18 mouse cellular contexts compared by ENCODE assay signal in the genomic region with DNA sequence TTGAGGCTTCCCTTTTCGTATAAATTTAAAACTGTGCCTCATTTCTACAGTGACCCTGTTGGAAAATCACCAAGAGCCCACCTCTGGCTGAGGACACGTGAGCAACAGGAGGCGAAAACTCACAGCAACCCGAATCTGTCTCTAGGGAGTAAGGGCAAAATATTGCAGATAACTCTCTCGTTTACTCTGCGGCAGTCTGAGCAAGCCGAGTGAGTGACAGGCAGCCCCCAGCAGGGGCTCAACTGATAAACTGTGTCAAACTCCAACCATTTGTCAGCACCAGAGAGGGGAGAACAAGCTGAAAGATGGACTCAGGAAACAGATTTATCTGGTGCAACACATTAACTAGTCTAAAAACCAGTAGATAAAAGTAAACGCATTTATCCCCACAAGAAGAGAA.
A peak's percentile ranks its signal among the peaks of the same experiment; 100 is the strongest.
DNase-seq lines count a peak whose midpoint lies in the region; ATAC-seq and TF ChIP-seq lines count a peak whose summit lies in the region.
"Had no signal": no experiment of that assay in that cellular context is flagged by ENCODE, and none has a peak within 500 bp of the region (broad histone marks: within the 10 kb centered on the region; RNA-seq: fewer than 3 reads in every experiment).

No protein-coding gene starts in this region.

- H3K79me2 ChIP-seq in MEL (ENCODE audit: control insufficient read depth, insufficient read depth, low read length, poor library complexity): no peaks in the 10 kb centered on the region

- peaks cover 13% of the 10 kb centered on the region for H3K4me1 ChIP-seq in heart, embryonic 10.5 days
- H3K4me1 ChIP-seq in liver, embryonic 11.5 days (replicated peaks; ENCODE audit: control insufficient read depth, insufficient read depth, low read length): peaks cover 21% of the 10 kb centered on the region
- H3K4me1 ChIP-seq in liver, postnatal 0 days (ENCODE audit: insufficient read depth): 0 out of 2 replicates have a peak, but pooled peaks cover 2% of the 10 kb centered on the region
- peaks cover 0 to 22% of the 10 kb centered on the region in 2 experiments; a peak in 2 of 4 replicates for H3K4me1 ChIP-seq in MEL (ENCODE audit: control insufficient read depth in 1 of 2, insufficient read depth in 2 of 2, low read length in 2 of 2)
- H3K4me1 ChIP-seq in limb, embryonic 13.5 days: peaks cover 12% of the 10 kb centered on the region; the same call in 1 of the 2 replicates
- H3K4me1 ChIP-seq: neural tube, embryonic 13.5 days had no signal

- peak; percentile 75 for ATAC-seq in liver, embryonic 11.5 days (replicated peaks; ENCODE audit: low FRiP score)
- ATAC-seq in liver, postnatal 0 days: no peak
- ATAC-seq in limb, embryonic 13.5 days (ENCODE audit: low FRiP score, low read depth): no peak
- ATAC-seq: forebrain, embryonic 16.5 days; hindbrain, postnatal 0 days had no signal

- peak overlapping the region; percentile 47 for H3K4me3 ChIP-seq in heart, embryonic 10.5 days
- H3K4me3 ChIP-seq in liver, embryonic 11.5 days (ENCODE audit: low read depth, low read length): 0 out of 2 replicates have a peak overlapping the region, but pooled peaks have one; percentile 1
- H3K4me3 ChIP-seq in liver, postnatal 0 days (ENCODE audit: low read depth, low read length): no peak overlapping the region
- H3K4me3 ChIP-seq in MEL (ENCODE audit: control insufficient read depth in 1 of 2, insufficient read depth in 1 of 2, low read depth in 2 of 2, low read length in 2 of 2): peak overlapping the region in 1 of 2 experiments; percentile 16; a peak in 2 of 4 replicates
- H3K4me3 ChIP-seq in limb, embryonic 13.5 days: no peak overlapping the region; the same call in 1 of the 2 replicates
- H3K4me3 ChIP-seq: neural tube, embryonic 13.5 days had no signal

- intact Hi-C loops in heart, postnatal 14 days (cut with DNase I): no loop called here

- TF ChIP-seq EP300 in liver, postnatal 0 days (IDR thresholded peaks at IDR 0.05; ENCODE audit: low read depth): no peak
- peak; percentile 63 to 81 for TF ChIP-seq EP300 in MEL (IDR thresholded peaks at IDR 0.05; ENCODE audit: low read depth in 1 of 2, low read length in 2 of 2)

- TF ChIP-seq CTCF in liver, postnatal 0 days (IDR thresholded peaks at IDR 0.05; ENCODE audit: low read depth): no peak
- no peak for TF ChIP-seq CTCF in MEL (IDR thresholded peaks at IDR 0.05 in 2 of 3, conservative IDR thresholded peaks at IDR 0.05 in 1 of 3; ENCODE audit: control insufficient read depth in 1 of 3, insufficient read depth in 1 of 3, low read depth in 2 of 3, low read length in 3 of 3, poor library complexity in 1 of 3, severe bottlenecking in 1 of 3)

- H3K9me3 ChIP-seq in heart, embryonic 10.5 days: no peaks in the 10 kb centered on the region
- H3K9me3 ChIP-seq in liver, embryonic 11.5 days (ENCODE audit: control insufficient read depth, low read length): no peaks in the 10 kb centered on the region
- H3K9me3 ChIP-seq in liver, postnatal 0 days (ENCODE audit: low read length): no peaks in the 10 kb centered on the region
- H3K9me3 ChIP-seq in MEL (replicated peaks; ENCODE audit: insufficient read depth, low read length): no peaks in the 10 kb centered on the region
- H3K9me3 ChIP-seq in limb, embryonic 13.5 days: no peaks in the 10 kb centered on the region
- H3K9me3 ChIP-seq: neural tube, embryonic 13.5 days had no signal

- no peak for TF ChIP-seq RAD21 in MEL (IDR thresholded peaks at IDR 0.05; ENCODE audit: low read depth, low read length)

- no peaks in the 10 kb centered on the region for H3K36me3 ChIP-seq in heart, embryonic 10.5 days
- H3K36me3 ChIP-seq in liver, embryonic 11.5 days (ENCODE audit: control insufficient read depth, insufficient read depth, low read length): no peaks in the 10 kb centered on the region
- no peaks in the 10 kb centered on the region for H3K36me3 ChIP-seq in liver, postnatal 0 days (replicated peaks; ENCODE audit: insufficient read depth, low read length)
- peaks cover 0 to 17% of the 10 kb centered on the region in 2 experiments; a peak in 2 of 4 replicates for H3K36me3 ChIP-seq in MEL (ENCODE audit: control insufficient read depth in 1 of 2, insufficient read depth in 2 of 2, low read length in 2 of 2)
- H3K36me3 ChIP-seq in limb, embryonic 13.5 days: no peaks in the 10 kb centered on the region
- H3K36me3 ChIP-seq: neural tube, embryonic 13.5 days had no signal

- no peak for TF ChIP-seq POLR2A in MEL (IDR thresholded peaks at IDR 0.05; ENCODE audit: control insufficient read depth in 1 of 2, insufficient read depth in 1 of 2, low read depth in 1 of 2, low read length in 2 of 2, poor library complexity in 1 of 2)

- H3K27ac ChIP-seq in heart, embryonic 10.5 days: no peak overlapping the region
- no peak overlapping the region for H3K27ac ChIP-seq in liver, embryonic 11.5 days (ENCODE audit: low read depth, low read length)
- H3K27ac ChIP-seq in liver, postnatal 0 days (ENCODE audit: low read depth): no peak overlapping the region
- peak overlapping the region; percentile 1; the same call in 1 of the 2 replicates for H3K27ac ChIP-seq in MEL (ENCODE audit: control insufficient read depth, low read depth, low read length)
- H3K27ac ChIP-seq in limb, embryonic 13.5 days: no peak overlapping the region
- H3K27ac ChIP-seq: hindbrain, postnatal 0 days; neural tube, embryonic 13.5 days had no signal

- H3K4me2 ChIP-seq in liver, embryonic 11.5 days: peak overlapping the region; percentile 43
- no peak overlapping the region for H3K4me2 ChIP-seq in liver, postnatal 0 days (ENCODE audit: low read depth, low read length)
- peak overlapping the region; percentile 22; the same call in 1 of the 2 replicates for H3K4me2 ChIP-seq in limb, embryonic 13.5 days (replicated peaks)
- H3K4me2 ChIP-seq: neural tube, embryonic 13.5 days had no signal

- 6% methylated on average over 8 of the region's 8 CpGs for WGBS in heart, embryonic 10.5 days
- 3% methylated on average over 8 of the region's 8 CpGs for WGBS in liver, embryonic 11.5 days
- 10% methylated on average over 8 of the region's 8 CpGs for WGBS in liver, postnatal 0 days (ENCODE audit: insufficient replicate concordance)
- 23% methylated on average over 8 of the region's 8 CpGs for WGBS in limb, embryonic 13.5 days

- peaks cover 85% of the 10 kb centered on the region for H3K27me3 ChIP-seq in heart, embryonic 10.5 days (ENCODE audit: insufficient read depth, poor library complexity, severe bottlenecking)
- peaks cover 40% of the 10 kb centered on the region for H3K27me3 ChIP-seq in liver, embryonic 11.5 days (replicated peaks; ENCODE audit: control insufficient read depth, insufficient read depth, low read length)
- peaks cover 21% of the 10 kb centered on the region; the same call in 1 of the 2 replicates for H3K27me3 ChIP-seq in liver, postnatal 0 days (ENCODE audit: insufficient read depth, low read length)
- H3K27me3 ChIP-seq in MEL (ENCODE audit: control insufficient read depth in 1 of 2, insufficient read depth in 2 of 2, low read length in 2 of 2): peaks cover 0 to 1% of the 10 kb centered on the region in 2 experiments; a peak in 1 of 4 replicates
- H3K27me3 ChIP-seq in limb, embryonic 13.5 days: peaks cover 47% of the 10 kb centered on the region

- peak; percentile 71 for DNase-seq in heart, embryonic 10.5 days (ENCODE audit: low spot score)
- no peak for DNase-seq in heart, postnatal 14 days
- no peak for DNase-seq in liver, embryonic 11.5 days (ENCODE audit: low spot score)
- DNase-seq in liver, postnatal 0 days: no peak
- DNase-seq in MEL (ENCODE audit: low read depth, low spot score): peak; percentile 72
- no peak for DNase-seq in thymus, postnatal 36 days
- DNase-seq in ovary, adult 18-20 months (ENCODE audit: low spot score): no peak
- DNase-seq: B cell, adult 2 months; cerebellum, adult 11 months; kidney, adult 18-20 months; kidney, postnatal 14 days; layer of hippocampus, adult 9-11 months; lung, adult 18-20 months; thymus, adult 2 months had no signal

- H3K9ac ChIP-seq in liver, embryonic 11.5 days (ENCODE audit: low read depth, low read length): no peak overlapping the region
- H3K9ac ChIP-seq in liver, postnatal 0 days (replicated peaks): no peak overlapping the region
- H3K9ac ChIP-seq in MEL (ENCODE audit: control insufficient read depth, low read depth, low read length, poor library complexity, severe bottlenecking): peak overlapping the region; percentile 24; the same call in 1 of the 2 replicates
- no peak overlapping the region for H3K9ac ChIP-seq in limb, embryonic 13.5 days
- H3K9ac ChIP-seq: neural tube, embryonic 13.5 days had no signal

TF ChIP-seq in MEL, 35 proteins besides CTCF, POLR2A, EP300 and RAD21 (continues in another document):
- TF ChIP-seq JUND (IDR thresholded peaks at IDR 0.05; ENCODE audit: low read depth, low read length) (no peak), USF2 (IDR thresholded peaks at IDR 0.05; ENCODE audit: borderline replicate concordance in 1 of 2, insufficient read depth in 1 of 2, low read depth in 1 of 2, low read length in 2 of 2) (no peak), CHD2 (IDR thresholded peaks at IDR 0.05; ENCODE audit: low read length) (no peak), MEF2A (IDR thresholded peaks at IDR 0.05; ENCODE audit: extremely low read depth, insufficient replicate concordance, low read depth, low read length, poor library complexity, severe bottlenecking) (no peak), NELFE (IDR thresholded peaks at IDR 0.05; ENCODE audit: low read depth, low read length) (no peak), ELF1 (IDR thresholded peaks at IDR 0.05; ENCODE audit: low read depth, low read length) (no peak), ZKSCAN1 (IDR thresholded peaks at IDR 0.05; ENCODE audit: low read depth, low read length) (no peak), SIN3A (IDR thresholded peaks at IDR 0.05; ENCODE audit: low read length) (0 out of 2 replicates have a peak, but pooled peaks have one; percentile 23), CHD1 (IDR thresholded peaks at IDR 0.05; ENCODE audit: low read depth, low read length) (no peak), SMC3 (IDR thresholded peaks at IDR 0.05; ENCODE audit: low read depth, low read length) (0 out of 2 replicates have a peak, but pooled peaks have one; percentile 4), NRF1 (IDR thresholded peaks at IDR 0.05; ENCODE audit: insufficient read depth, low read depth, low read length, poor library complexity, severe bottlenecking) (no peak), MXI1 (IDR thresholded peaks at IDR 0.05; ENCODE audit: low read depth, low read length) (no peak), USF1 (IDR thresholded peaks at IDR 0.05; ENCODE audit: low read depth, low read length) (peak; percentile 21; the same call in 1 of the 2 replicates), MAFK (IDR thresholded peaks at IDR 0.05; ENCODE audit: borderline replicate concordance, low read depth, low read length) (no peak), ZNF384 (IDR thresholded peaks at IDR 0.05; ENCODE audit: low read depth, low read length) (no peak), RCOR1 (IDR thresholded peaks at IDR 0.05; ENCODE audit: low read depth, low read length) (peak; percentile 72), TAL1 (IDR thresholded peaks at IDR 0.05; ENCODE audit: low read length) (peak; percentile 18; the same call in 1 of the 2 replicates), MAX (IDR thresholded peaks at IDR 0.05; ENCODE audit: low read length) (no peak), MYB (IDR thresholded peaks at IDR 0.05; ENCODE audit: low read depth, low read length) (peak; percentile 55; the same call in 1 of the 2 replicates)

Comparison
In these comparisons a context has a peak if more than half of its experiments do, and no peak if none do; other contexts are left out.
1. DNase-seq: peak in heart, embryonic 10.5 days (single experiment) and MEL (single experiment); none in heart, postnatal 14 days (0 of 2), liver, embryonic 11.5 days (single experiment), liver, postnatal 0 days (single experiment), thymus, postnatal 36 days (0 of 2) and ovary, adult 18-20 months (single experiment).
2. H3K4me3 ChIP-seq: peak in heart, embryonic 10.5 days (single experiment) and liver, embryonic 11.5 days (single experiment); none in liver, postnatal 0 days (single experiment) and limb, embryonic 13.5 days (single experiment).